Mouse (Mus musculus): ENCODE results near the gene Trim7.
"Not testable (repeated sequence)": the region's sequence is repeated elsewhere in the genome, so short reads cannot be mapped to it uniquely, and the experiment has no call there.

Trim7 gene

DNA sequence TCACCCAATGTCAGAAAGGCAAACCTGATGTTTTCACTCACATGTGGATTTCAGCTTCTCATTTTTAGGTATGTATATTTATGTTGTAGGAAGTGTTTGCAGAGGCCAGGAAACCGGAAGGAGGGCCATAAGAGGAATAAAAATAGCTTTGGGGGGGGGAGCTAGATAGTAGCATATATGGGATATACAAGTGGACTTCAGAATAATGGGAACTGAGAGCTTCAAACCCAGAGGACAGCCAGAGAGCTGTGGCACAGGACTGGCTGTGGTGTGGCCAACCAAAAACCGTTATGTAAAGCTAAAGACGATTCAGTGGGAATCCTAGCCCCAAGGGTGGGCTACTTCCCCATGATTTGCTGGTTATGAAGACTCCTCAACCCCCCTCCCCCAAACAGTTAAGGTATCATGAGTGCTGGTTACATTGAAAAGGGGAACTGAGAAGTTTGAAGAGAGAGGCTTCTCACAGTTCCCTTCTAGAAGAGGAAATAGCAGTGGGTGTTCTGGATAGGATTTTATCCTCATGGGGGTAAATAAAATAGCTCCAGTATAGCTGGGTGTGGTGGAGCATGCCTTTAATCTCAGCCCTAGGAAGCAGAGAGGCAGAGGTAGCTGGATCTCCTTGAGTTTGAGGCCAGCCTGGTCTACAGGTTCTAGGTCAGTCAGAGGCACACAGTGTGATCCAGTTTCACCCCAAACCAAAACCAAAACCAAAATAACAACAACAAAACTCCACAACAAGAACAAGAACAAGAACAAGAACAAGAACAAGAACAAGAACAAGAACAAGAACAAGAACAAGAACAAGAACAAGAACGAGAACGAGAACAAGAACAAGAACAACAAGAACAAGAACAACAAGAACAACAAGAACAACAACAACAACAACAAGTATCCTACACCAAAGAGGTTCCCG lies 75.0 kb downstream of the Trim7 start:
- DNase-seq (ENCODE audit: low spot score): not testable (repeated sequence)

DNA sequence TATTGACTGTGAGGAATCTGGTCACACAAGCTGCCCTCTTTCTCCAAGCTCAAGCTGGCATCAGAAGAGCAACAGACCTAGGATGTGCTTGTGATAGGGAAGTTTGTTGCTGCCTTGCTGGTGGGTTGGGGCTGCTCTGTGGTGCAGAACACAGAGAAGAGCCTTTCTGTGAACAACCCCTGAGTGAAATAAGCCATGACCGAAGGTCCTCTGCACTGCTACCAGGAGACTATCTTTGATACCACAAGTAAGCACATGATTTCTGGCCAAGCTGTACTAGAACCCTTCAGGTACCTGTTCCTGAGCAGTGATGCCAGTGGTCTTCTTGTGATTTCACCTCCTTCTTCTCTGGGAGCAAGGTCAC lies 75.6 kb downstream of the Trim7 start:
- DNase-seq (ENCODE audit: low spot score): not testable (repeated sequence)
